Mouse (Mus musculus): ENCODE measurements around the gene Brd3os.

DNA sequence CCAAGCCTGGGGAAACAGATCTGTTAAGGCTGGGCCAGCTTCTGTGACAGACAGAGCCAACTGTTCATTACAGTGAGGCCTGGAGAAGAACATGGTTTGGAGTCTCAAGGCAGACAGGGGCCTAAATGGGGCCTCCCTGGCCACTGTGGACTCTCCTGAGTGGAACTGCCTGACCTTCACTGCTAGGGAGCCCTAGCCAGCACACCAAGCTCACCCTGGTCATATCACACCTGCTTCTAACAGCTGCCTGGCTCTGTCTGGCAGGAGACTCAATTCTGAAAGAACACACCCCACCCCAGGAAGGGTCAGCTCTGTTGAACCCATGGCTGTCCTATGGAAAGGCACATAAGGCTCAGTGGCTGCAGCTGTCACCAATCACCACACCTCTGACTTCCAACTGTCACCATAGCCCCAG, 29.1 kb downstream of the Brd3os start:
- TF ChIP-seq CTCF (IDR thresholded peaks at IDR 0.05; ENCODE audit: control insufficient read depth, insufficient read depth, insufficient read length) (no peak), CEBPB (IDR thresholded peaks at IDR 0.05; ENCODE audit: low read depth) (no peak), MAX (IDR thresholded peaks at IDR 0.05) (no peak), MYOD1 (IDR thresholded peaks at IDR 0.05; ENCODE audit: control insufficient read depth, insufficient read length, low read depth) (no peak), USF1 (IDR thresholded peaks at IDR 0.05; ENCODE audit: low read depth) (no peak), MYOG (IDR thresholded peaks at IDR 0.05; ENCODE audit: control insufficient read depth, extremely low read depth, insufficient read length) (no peak)

All from C2C12 (cell line).